Mouse (Mus musculus): ENCODE data around the gene Arsg. TPM values are rescaled to one million over a fixed set of nuclear protein-coding genes. Genes with fewer than 3 reads are reported as not detected.
A peak's percentile ranks its signal among the peaks of the same experiment; 100 is the strongest.

Arsg gene
- total and polyA plus RNA-seq, 3 experiments: 0.79 to 3.3 (median 1.4) TPM

GRCm38 (mm10) chr11:109545700-109546143 lies 72.5 kb downstream of the Arsg start:
- Histone ChIP-seq H3K36me3 (replicated peaks in 1 of 2; ENCODE audit: control insufficient read depth in 1 of 2, insufficient read depth in 1 of 2, low read length in 1 of 2) (no peaks in the 10 kb centered on the region), H3K9me3 (replicated peaks; ENCODE audit: low read length) (no peaks in the 10 kb centered on the region), H3K27me3 (replicated peaks) (no peaks in the 10 kb centered on the region), H3K4me3 (replicated peaks in 1 of 3; ENCODE audit: low read depth in 2 of 3, low read length in 2 of 3, poor library complexity in 1 of 3) (no peak overlapping the region), H3K79me2 (replicated peaks; ENCODE audit: control insufficient read depth, extremely low read depth, insufficient read depth, poor library complexity, severe bottlenecking) (no peaks in the 10 kb centered on the region), H3K4me2 (ENCODE audit: insufficient read depth, low read depth, poor library complexity, severe bottlenecking) (peak overlapping the region; percentile 83), H3K9ac (ENCODE audit: insufficient read depth, low read depth) (no peak overlapping the region), H3K4me1 (ENCODE audit: control insufficient read depth in 1 of 2, insufficient read depth in 2 of 2) (peaks cover 9 to 34% of the 10 kb centered on the region in 2 experiments), H3K27ac (ENCODE audit: insufficient read depth, low read depth) (peak overlapping the region; percentile 49)
- DNase-seq (ENCODE audit: extremely low read depth): peak; percentile 85
- in situ Hi-C loops (cut with MboI; ENCODE audit: low pct_ligation_motif_present, low pct_unique_long_range_greater_than_20kb, low sequenced_read_pairs): no loop called here
- peak; percentile 66 for TF ChIP-seq ETS1 (conservative IDR thresholded peaks at IDR 0.05; ENCODE audit: low read depth, low read length)
- TF ChIP-seq E2F4 (IDR thresholded peaks at IDR 0.05; ENCODE audit: insufficient replicate concordance, low read depth, low read length): no peak
- peak; percentile 71 for TF ChIP-seq MAX (IDR thresholded peaks at IDR 0.05; ENCODE audit: low read length)
- TF ChIP-seq USF2 (conservative IDR thresholded peaks at IDR 0.05; ENCODE audit: low read depth, low read length): no peak
- TF ChIP-seq BHLHE40 (IDR thresholded peaks at IDR 0.05; ENCODE audit: low read depth, low read length): peak; percentile 73
- peak; percentile 89; the same call in 1 of the 2 replicates for TF ChIP-seq MAZ (IDR thresholded peaks at IDR 0.05; ENCODE audit: low read depth, low read length)
- no peak for TF ChIP-seq PAX5 (IDR thresholded peaks at IDR 0.05; ENCODE audit: low read length)
- peak; percentile 80 for TF ChIP-seq MYC (IDR thresholded peaks at IDR 0.05; ENCODE audit: low read depth, low read length)
- TF ChIP-seq CTCF (conservative IDR thresholded peaks at IDR 0.05 in 1 of 2, IDR thresholded peaks at IDR 0.05 in 1 of 2; ENCODE audit: low read depth in 2 of 2, low read length in 2 of 2): no peak
- peak; percentile 85 for TF ChIP-seq RCOR1 (conservative IDR thresholded peaks at IDR 0.05; ENCODE audit: low read depth, low read length)
- TF ChIP-seq NRF1 (IDR thresholded peaks at IDR 0.05; ENCODE audit: low read depth, low read length): 0 out of 2 replicates have a peak, but pooled peaks have one; percentile 24
- TF ChIP-seq CHD2 (IDR thresholded peaks at IDR 0.05; ENCODE audit: low read length): peak; percentile 67; the same call in 1 of the 2 replicates
- peak; percentile 30; the same call in 1 of the 2 replicates for TF ChIP-seq ZMIZ1 (IDR thresholded peaks at IDR 0.05; ENCODE audit: low read depth, low read length)
- TF ChIP-seq IRF4 (IDR thresholded peaks at IDR 0.05; ENCODE audit: low read depth, low read length): peak; percentile 67
- TF ChIP-seq ELF1 (IDR thresholded peaks at IDR 0.05; ENCODE audit: low read depth, low read length): peak; percentile 21; the same call in 1 of the 2 replicates
- TF ChIP-seq CHD1 (IDR thresholded peaks at IDR 0.05; ENCODE audit: low read depth, low read length): no peak
- TF ChIP-seq SIN3A (IDR thresholded peaks at IDR 0.05; ENCODE audit: low read length): peak; percentile 68
- peak; percentile 77 for TF ChIP-seq MXI1 (IDR thresholded peaks at IDR 0.05; ENCODE audit: low read depth, low read length)
- TF ChIP-seq MAFK (IDR thresholded peaks at IDR 0.05; ENCODE audit: insufficient replicate concordance, low read length): 0 out of 2 replicates have a peak, but pooled peaks have one; percentile 18
- no peak for TF ChIP-seq TBP (conservative IDR thresholded peaks at IDR 0.05; ENCODE audit: low read depth, low read length)
- TF ChIP-seq TCF12 (IDR thresholded peaks at IDR 0.05; ENCODE audit: low read depth, low read length): peak; percentile 88; the same call in 1 of the 2 replicates
- TF ChIP-seq EP300 (IDR thresholded peaks at IDR 0.05; ENCODE audit: low read length): peak; percentile 89
- dilution Hi-C loops (cut with MboI; ENCODE audit: extremely low pct_ligation_motif_present, extremely low pct_unique_long_range_greater_than_20kb, low sequenced_read_pairs): no loop called here

Data from CH12.LX (cell line).